Mouse (Mus musculus): Measurements from ENCODE around the gene Rnaseh2c. TPM values are rescaled to one million over a fixed set of nuclear protein-coding genes. Genes with fewer than 3 reads are reported as not detected.

Gene Rnaseh2c
- polyA plus RNA-seq, 1 experiment from 2014 or later: 58.8 TPM

- 92% methylated on average over 32 of the region's 32 CpGs for WGBS
- no peaks in the 10 kb centered on the region for H3K27me3 ChIP-seq (ENCODE audit: control insufficient read depth, insufficient read depth, low read length)
- H3K9ac ChIP-seq (replicated peaks; ENCODE audit: low read length): no peak overlapping the region
- H3K4me1 ChIP-seq (ENCODE audit: control insufficient read depth, insufficient read depth, low read length): peaks cover 14% of the 10 kb centered on the region
- no peaks in the 10 kb centered on the region for H3K9me3 ChIP-seq (ENCODE audit: control insufficient read depth, low read length)
- H3K27ac ChIP-seq (replicated peaks; ENCODE audit: low read depth, low read length): no peak overlapping the region
- ATAC-seq (ENCODE audit: low FRiP score, low TSS enrichment) (no peak), DNase-seq (no peak)
- H3K36me3 ChIP-seq (ENCODE audit: control insufficient read depth, insufficient read depth, low read length): peaks cover 10% of the 10 kb centered on the region
- no peak overlapping the region for H3K4me2 ChIP-seq (ENCODE audit: low read length)
- H3K4me3 ChIP-seq (replicated peaks; ENCODE audit: low read depth, low read length): no peak overlapping the region
Measured at GRCm38 (mm10) chr19:5570353-5571246, 31.1 kb upstream of the Rnaseh2c start.

DNA sequence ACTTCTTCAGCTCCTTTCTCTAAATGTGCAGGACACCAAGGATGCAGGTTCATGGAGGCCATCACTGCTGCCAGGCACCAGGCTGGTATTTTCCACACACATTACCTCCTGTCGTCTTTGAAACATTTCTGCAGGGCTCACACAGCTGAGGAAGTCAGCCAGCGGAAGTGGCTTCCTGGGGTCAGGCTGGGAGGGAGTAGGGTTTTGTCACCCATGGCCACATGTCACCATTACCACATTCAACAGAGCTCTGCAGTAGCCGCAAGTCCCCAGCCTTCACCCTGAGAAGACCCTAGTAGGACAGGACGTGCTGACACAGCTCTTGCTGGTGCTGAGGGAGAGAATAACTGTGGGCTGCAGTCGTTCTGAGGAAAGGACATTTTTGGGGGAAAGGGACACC, 29.8 kb upstream of the Rnaseh2c start:
- no peak for DNase-seq
- 85% methylated on average over 5 of the region's 5 CpGs for WGBS

GRCm38 (mm10) chr19:5572331-5573125, 29.1 kb upstream of the Rnaseh2c start:
- Histone ChIP-seq H3K4me3 (replicated peaks; ENCODE audit: low read depth, low read length) (no peak overlapping the region), H3K36me3 (ENCODE audit: control insufficient read depth, insufficient read depth, low read length) (peaks cover 10% of the 10 kb centered on the region), H3K27me3 (ENCODE audit: control insufficient read depth, insufficient read depth, low read length) (no peaks in the 10 kb centered on the region), H3K9me3 (ENCODE audit: control insufficient read depth, low read length) (no peaks in the 10 kb centered on the region), H3K9ac (replicated peaks; ENCODE audit: low read length) (no peak overlapping the region), H3K4me2 (ENCODE audit: low read length) (no peak overlapping the region), H3K4me1 (ENCODE audit: control insufficient read depth, insufficient read depth, low read length) (peaks cover 10% of the 10 kb centered on the region), H3K27ac (replicated peaks; ENCODE audit: low read depth, low read length) (no peak overlapping the region)
- ATAC-seq (ENCODE audit: low FRiP score, low TSS enrichment): no peak
- 84% methylated on average over 19 of the region's 19 CpGs for WGBS
- no peak for DNase-seq

More for the DNA sequence above, 29.8 kb upstream of the Rnaseh2c start:
- no peak overlapping the region for H3K4me2 ChIP-seq (ENCODE audit: low read length)
- no peak overlapping the region for H3K4me3 ChIP-seq (replicated peaks; ENCODE audit: low read depth, low read length)
- H3K4me1 ChIP-seq (ENCODE audit: control insufficient read depth, insufficient read depth, low read length): peaks cover 14% of the 10 kb centered on the region
- no peak overlapping the region for H3K9ac ChIP-seq (replicated peaks; ENCODE audit: low read length)
- no peak for ATAC-seq (ENCODE audit: low FRiP score, low TSS enrichment)
- H3K9me3 ChIP-seq (ENCODE audit: control insufficient read depth, low read length): no peaks in the 10 kb centered on the region
- H3K27ac ChIP-seq (replicated peaks; ENCODE audit: low read depth, low read length): no peak overlapping the region
- H3K27me3 ChIP-seq (ENCODE audit: control insufficient read depth, insufficient read depth, low read length): no peaks in the 10 kb centered on the region
- H3K36me3 ChIP-seq (ENCODE audit: control insufficient read depth, insufficient read depth, low read length): peaks cover 10% of the 10 kb centered on the region

- WGBS: 96% methylated on average over 1 of the region's 1 CpGs
- ATAC-seq (ENCODE audit: low FRiP score, low TSS enrichment): no peak
Measured at GRCm38 (mm10) chr19:5575336-5575735, 26.3 kb upstream of the Rnaseh2c start.

GRCm38 (mm10) chr19:5579971-5580370, 21.7 kb upstream of the Rnaseh2c start:
- no peaks in the 10 kb centered on the region for H3K9me3 ChIP-seq (ENCODE audit: control insufficient read depth, low read length)
- no peak for DNase-seq
- H3K27ac ChIP-seq (replicated peaks; ENCODE audit: low read depth, low read length): no peak overlapping the region
- ATAC-seq (ENCODE audit: low FRiP score, low TSS enrichment): no peak
- no peak overlapping the region for H3K4me3 ChIP-seq (replicated peaks; ENCODE audit: low read depth, low read length)
- no peak overlapping the region for H3K9ac ChIP-seq (replicated peaks; ENCODE audit: low read length)
- H3K36me3 ChIP-seq (ENCODE audit: control insufficient read depth, insufficient read depth, low read length): no peaks in the 10 kb centered on the region
- no peak overlapping the region for H3K4me2 ChIP-seq (ENCODE audit: low read length)
- WGBS: 72% methylated on average over 4 of the region's 4 CpGs
- H3K4me1 ChIP-seq (ENCODE audit: control insufficient read depth, insufficient read depth, low read length): no peaks in the 10 kb centered on the region
- H3K27me3 ChIP-seq (ENCODE audit: control insufficient read depth, insufficient read depth, low read length): no peaks in the 10 kb centered on the region

More at GRCm38 (mm10) chr19:5575336-5575735, 26.3 kb upstream of the Rnaseh2c start:
- Histone ChIP-seq H3K27me3 (ENCODE audit: control insufficient read depth, insufficient read depth, low read length) (no peaks in the 10 kb centered on the region), H3K27ac (replicated peaks; ENCODE audit: low read depth, low read length) (no peak overlapping the region), H3K4me3 (replicated peaks; ENCODE audit: low read depth, low read length) (no peak overlapping the region), H3K4me2 (ENCODE audit: low read length) (no peak overlapping the region), H3K36me3 (ENCODE audit: control insufficient read depth, insufficient read depth, low read length) (peaks cover 4% of the 10 kb centered on the region; the same call in 1 of the 2 replicates), H3K9ac (replicated peaks; ENCODE audit: low read length) (no peak overlapping the region), H3K9me3 (ENCODE audit: control insufficient read depth, low read length) (no peaks in the 10 kb centered on the region), H3K4me1 (ENCODE audit: control insufficient read depth, insufficient read depth, low read length) (no peaks in the 10 kb centered on the region)
- DNase-seq: no peak

- DNase-seq (no peak), ATAC-seq (ENCODE audit: low FRiP score, low TSS enrichment) (no peak)
- no peaks in the 10 kb centered on the region for H3K27me3 ChIP-seq (ENCODE audit: control insufficient read depth, insufficient read depth, low read length)
- 88% methylated on average over 6 of the region's 6 CpGs for WGBS
- no peaks in the 10 kb centered on the region for H3K9me3 ChIP-seq (ENCODE audit: control insufficient read depth, low read length)
- no peak overlapping the region for H3K9ac ChIP-seq (replicated peaks; ENCODE audit: low read length)
- H3K4me3 ChIP-seq (replicated peaks; ENCODE audit: low read depth, low read length): no peak overlapping the region
- H3K27ac ChIP-seq (replicated peaks; ENCODE audit: low read depth, low read length): no peak overlapping the region
- H3K36me3 ChIP-seq (ENCODE audit: control insufficient read depth, insufficient read depth, low read length): no peaks in the 10 kb centered on the region
- H3K4me1 ChIP-seq (ENCODE audit: control insufficient read depth, insufficient read depth, low read length): no peaks in the 10 kb centered on the region
- no peak overlapping the region for H3K4me2 ChIP-seq (ENCODE audit: low read length)
Measured at GRCm38 (mm10) chr19:5580776-5581175, 20.9 kb upstream of the Rnaseh2c start.

GRCm38 (mm10) chr19:5581995-5582394, 19.7 kb upstream of the Rnaseh2c start:
- Histone ChIP-seq H3K9ac (replicated peaks; ENCODE audit: low read length) (no peak overlapping the region), H3K4me3 (replicated peaks; ENCODE audit: low read depth, low read length) (no peak overlapping the region), H3K27ac (replicated peaks; ENCODE audit: low read depth, low read length) (no peak overlapping the region), H3K27me3 (ENCODE audit: control insufficient read depth, insufficient read depth, low read length) (no peaks in the 10 kb centered on the region), H3K9me3 (ENCODE audit: control insufficient read depth, low read length) (no peaks in the 10 kb centered on the region), H3K4me1 (ENCODE audit: control insufficient read depth, insufficient read depth, low read length) (no peaks in the 10 kb centered on the region), H3K36me3 (ENCODE audit: control insufficient read depth, insufficient read depth, low read length) (no peaks in the 10 kb centered on the region), H3K4me2 (ENCODE audit: low read length) (no peak overlapping the region)
- ATAC-seq (ENCODE audit: low FRiP score, low TSS enrichment) (no peak), DNase-seq (no peak)
- 88% methylated on average over 2 of the region's 2 CpGs for WGBS

DNA sequence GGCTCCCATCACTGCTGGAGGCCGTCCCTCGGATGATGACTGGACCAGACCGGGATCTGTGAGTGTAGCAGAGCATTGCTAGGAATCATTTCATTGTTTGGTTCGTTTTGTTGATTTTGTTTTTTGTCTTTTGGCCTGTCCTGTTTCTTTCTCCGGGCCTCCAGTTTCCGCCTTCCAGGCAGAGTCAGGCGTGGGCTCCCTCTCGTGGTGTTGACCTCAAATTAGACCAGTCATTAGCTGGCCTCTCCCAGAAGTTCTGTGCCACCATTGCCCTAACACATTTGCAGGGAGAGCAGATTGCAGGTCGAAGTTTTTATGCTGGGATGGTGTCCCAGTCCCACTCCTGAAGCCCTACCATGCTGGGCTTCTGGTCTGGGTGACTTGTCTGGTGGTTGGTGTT, 12.5 kb upstream of the Rnaseh2c start:
- DNase-seq (no peak), ATAC-seq (ENCODE audit: low FRiP score, low TSS enrichment) (no peak)
- Histone ChIP-seq H3K4me3 (replicated peaks; ENCODE audit: low read depth, low read length) (no peak overlapping the region), H3K27ac (replicated peaks; ENCODE audit: low read depth, low read length) (no peak overlapping the region), H3K27me3 (ENCODE audit: control insufficient read depth, insufficient read depth, low read length) (no peaks in the 10 kb centered on the region), H3K36me3 (ENCODE audit: control insufficient read depth, insufficient read depth, low read length) (no peaks in the 10 kb centered on the region), H3K4me1 (ENCODE audit: control insufficient read depth, insufficient read depth, low read length) (no peaks in the 10 kb centered on the region), H3K4me2 (ENCODE audit: low read length) (no peak overlapping the region), H3K9me3 (ENCODE audit: control insufficient read depth, low read length) (no peaks in the 10 kb centered on the region), H3K9ac (replicated peaks; ENCODE audit: low read length) (no peak overlapping the region)
- 75% methylated on average over 9 of the region's 9 CpGs for WGBS

Measured in midbrain, embryonic 14.5 days (tissue).